Mouse (Mus musculus): ENCODE data around the gene Stx16.

DNA sequence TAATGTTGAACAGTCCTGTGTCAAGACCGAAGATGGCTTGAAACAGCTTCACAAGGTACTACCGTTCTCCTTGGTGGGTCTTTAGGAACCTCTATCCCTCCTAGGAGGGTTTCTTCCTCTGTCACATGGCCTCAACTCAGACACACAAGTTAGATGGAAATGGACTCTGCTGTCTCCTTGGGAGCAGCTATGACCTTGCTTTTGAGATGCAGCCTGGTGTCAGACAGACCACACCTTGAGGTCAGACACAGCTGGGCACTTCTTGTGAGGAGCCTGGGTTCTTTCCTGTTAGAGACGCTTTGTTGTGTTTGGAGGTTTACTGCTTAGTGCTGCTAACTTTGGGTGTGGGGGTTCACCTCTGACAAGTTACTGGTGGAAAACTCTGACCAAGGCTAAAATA lies 19.0 kb downstream of the Stx16 start:
- TF ChIP-seq CTCF (IDR thresholded peaks at IDR 0.05; ENCODE audit: low read depth) (no peak), EP300 (optimal IDR thresholded peaks at IDR 0.05) (no peak)

All from stomach, postnatal 0 days (tissue).